Mouse (Mus musculus) heart, postnatal 0 days (tissue): Measurements from ENCODE around the gene Trmo.

Experiments
- CTCF ChIP-seq: IDR thresholded peaks from 2 replicates; pipeline ENCODE4 v1.5.1; 2016; ENCODE audit warnings: antibody characterized with exemption, control low read depth, low read depth
- EP300 ChIP-seq: IDR thresholded peaks from 2 replicates; pipeline ENCODE4 v1.6.1; 2016; ENCODE audit warnings: antibody characterized with exemption, low read depth

- TF ChIP-seq CTCF (no peak), EP300 (no peak)
Observed at GRCm38 (mm10) chr4:46328906-46329305, 60.3 kb downstream of the Trmo start.
